Mouse (Mus musculus) embryonic fibroblast, embryonic 13.5 days (primary cell): Measurements from ENCODE around the gene Lsamp. TPM values are rescaled to one million over a fixed set of nuclear protein-coding genes. Genes with fewer than 3 reads are reported as not detected.

ENCODE experiments used
- H3K27ac ChIP-seq: 2 replicates; pipeline ENCODE4 v1.5.1; 2012; ENCODE audit warnings: low read length, control low read depth, inconsistent platforms; ENCODE audit not compliant: insufficient read depth
- H3K4me1 ChIP-seq: 2 replicates; pipeline ENCODE4 v1.6.1; 2011; ENCODE audit warnings: low read length; ENCODE audit not compliant: control insufficient read depth, insufficient read depth
- H3K4me3 ChIP-seq: 2 replicates; pipeline ENCODE4 v1.5.1; 2011; ENCODE audit warnings: mild to moderate bottlenecking, control low read depth, low read length; ENCODE audit not compliant: insufficient read depth
- CTCF ChIP-seq: IDR thresholded peaks from 2 replicates; pipeline ENCODE4 v1.5.1; 2011; ENCODE audit warnings: mild to moderate bottlenecking, control low read depth, low read length, moderate library complexity, borderline replicate concordance; ENCODE audit not compliant: insufficient read depth
- POLR2A ChIP-seq: IDR thresholded peaks from 2 replicates; pipeline ENCODE4 v1.6.1; 2011; ENCODE audit warnings: low read depth, mild to moderate bottlenecking, control low read depth, low read length, moderate library complexity
- polyA plus RNA-seq: library from polyadenylated mRNA; stranded (reverse); fragments of >200 nt; gene quantifications from 2 replicates; pipeline ENCODE4 v1.2.4, GENCODE M21; 2011; ENCODE audit warnings: low read depth; ENCODE audit not compliant: missing spikeins, insufficient read length

Gene Lsamp
- polyA plus RNA-seq, 1 experiment, result 0.40 TPM

DNA sequence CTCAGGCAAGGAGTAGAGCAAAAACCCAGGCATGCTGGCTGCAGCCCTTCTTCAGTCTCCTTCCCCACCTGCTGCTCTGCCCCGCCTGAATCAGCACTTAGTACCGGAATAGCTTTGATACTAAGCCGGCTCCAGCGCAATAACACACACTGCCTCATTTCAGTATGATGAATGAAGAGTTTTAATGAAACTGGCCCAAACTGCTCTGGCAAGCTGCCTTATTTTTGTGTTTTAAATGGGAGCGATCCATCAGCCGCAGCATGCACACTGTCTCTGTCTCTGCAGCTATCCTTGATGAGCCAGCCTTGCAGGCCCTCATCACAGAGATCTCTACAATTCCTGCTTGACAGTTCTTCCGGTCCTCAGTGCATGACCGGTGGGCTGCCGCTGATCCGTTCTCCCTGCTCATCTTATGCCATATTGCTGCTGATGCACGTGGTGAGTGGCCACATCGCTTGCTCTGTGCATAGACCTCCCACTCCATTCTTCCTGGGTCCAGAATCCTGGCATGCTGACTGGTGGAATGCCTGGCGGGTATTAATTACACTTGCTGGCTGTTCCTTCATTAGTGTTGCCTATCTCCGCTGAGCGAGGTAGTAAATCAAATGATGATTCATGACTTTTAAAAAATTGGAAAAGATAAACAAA is 479.4 kb downstream of the Lsamp start:
- TF ChIP-seq POLR2A (no peak), CTCF (no peak)
- H3K4me1 ChIP-seq, result no peaks in the 10 kb centered on the region
- no peak overlapping the region for H3K4me3 ChIP-seq
- no peak overlapping the region for H3K27ac ChIP-seq

- Histone ChIP-seq H3K27ac (no peak overlapping the region), H3K4me1 (no peaks in the 10 kb centered on the region), H3K4me3 (no peak overlapping the region)
- no peak for TF ChIP-seq POLR2A
- no peak for TF ChIP-seq CTCF
Measured at GRCm38 (mm10) chr16:40466596-40466995, 482.4 kb downstream of the Lsamp start.

- Histone ChIP-seq H3K4me1 (no peaks in the 10 kb centered on the region), H3K27ac (no peak overlapping the region), H3K4me3 (no peak overlapping the region)
- TF ChIP-seq POLR2A, result no peak
Measured at GRCm38 (mm10) chr16:40470946-40471345, 486.8 kb downstream of the Lsamp start.

DNA sequence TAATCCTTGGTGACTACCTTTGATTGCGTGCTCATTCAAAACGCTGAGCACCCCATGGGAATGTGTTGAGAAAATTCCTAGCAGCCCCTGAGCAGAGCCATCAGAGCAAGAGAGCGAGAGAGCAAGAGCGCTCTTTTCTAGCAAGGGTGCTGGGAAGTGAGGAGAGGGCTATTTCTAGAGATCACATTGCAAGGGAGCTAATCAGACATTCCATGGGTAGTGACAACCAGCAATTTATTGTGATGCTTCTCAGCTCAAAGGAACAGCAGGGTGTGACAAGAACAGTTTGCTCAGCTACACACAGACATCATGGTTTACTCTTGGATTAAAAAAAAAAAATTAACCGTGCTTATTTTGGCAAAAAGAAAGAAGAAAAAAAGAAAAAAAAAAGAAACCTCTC is 487.8 kb downstream of the Lsamp start:
- no peak for TF ChIP-seq CTCF
- no peak for TF ChIP-seq POLR2A
- Histone ChIP-seq H3K4me1 (no peaks in the 10 kb centered on the region), H3K4me3 (no peak overlapping the region), H3K27ac (no peak overlapping the region)

- H3K4me1 ChIP-seq, result no peaks in the 10 kb centered on the region
- no peak overlapping the region for H3K4me3 ChIP-seq
- TF ChIP-seq POLR2A (no peak), CTCF (no peak)
- H3K27ac ChIP-seq, result no peak overlapping the region
Measured at GRCm38 (mm10) chr16:40491606-40492005, 507.4 kb downstream of the Lsamp start.

DNA sequence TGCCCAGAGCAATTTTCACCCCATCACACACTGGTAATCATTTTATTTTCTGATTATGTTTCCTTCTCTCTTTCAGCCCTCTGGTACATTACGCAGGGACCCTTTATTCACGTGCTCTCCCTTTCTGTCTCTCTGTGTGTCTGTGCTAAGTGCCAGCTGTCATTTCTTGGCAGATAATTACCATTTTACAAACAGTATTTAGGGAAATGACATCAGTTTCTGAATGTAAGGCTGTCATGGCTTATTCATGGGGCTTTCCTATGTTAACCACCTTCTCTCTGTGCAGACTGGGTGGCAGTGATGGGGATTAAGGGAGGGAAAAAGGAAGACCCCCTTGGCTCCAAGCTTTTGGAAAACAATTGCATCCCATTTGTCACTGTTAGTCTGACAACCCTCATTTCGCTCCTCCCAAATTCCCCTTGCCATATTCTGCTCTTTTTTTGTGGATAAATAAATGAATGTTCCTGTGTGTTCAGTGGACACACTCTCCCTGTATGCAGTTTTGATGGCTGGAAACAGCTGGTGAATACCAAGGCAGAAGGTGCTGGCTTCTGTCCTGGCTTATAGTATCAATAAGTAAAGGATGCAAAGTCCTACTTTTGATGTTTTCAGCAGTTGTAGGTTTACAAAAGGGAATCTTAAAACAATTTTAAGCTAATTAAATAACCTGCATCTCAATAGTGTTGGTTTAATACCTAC is 520.2 kb downstream of the Lsamp start:
- H3K4me3 ChIP-seq, result no peak overlapping the region
- H3K4me1 ChIP-seq, result no peaks in the 10 kb centered on the region

GRCm38 (mm10) chr16:40509146-40510030 is 525.2 kb downstream of the Lsamp start:
- no peak for TF ChIP-seq CTCF
- no peak for TF ChIP-seq POLR2A
- no peak overlapping the region for H3K27ac ChIP-seq
- no peak overlapping the region for H3K4me3 ChIP-seq
- H3K4me1 ChIP-seq, result no peaks in the 10 kb centered on the region

More for the DNA sequence above, 520.2 kb downstream of the Lsamp start:
- TF ChIP-seq POLR2A (no peak), CTCF (no peak)
- no peak overlapping the region for H3K27ac ChIP-seq

GRCm38 (mm10) chr16:40536754-40537153 is 552.6 kb downstream of the Lsamp start:
- Histone ChIP-seq H3K27ac (no peak overlapping the region), H3K4me1 (no peaks in the 10 kb centered on the region), H3K4me3 (no peak overlapping the region)
- TF ChIP-seq POLR2A (no peak), CTCF (no peak)

DNA sequence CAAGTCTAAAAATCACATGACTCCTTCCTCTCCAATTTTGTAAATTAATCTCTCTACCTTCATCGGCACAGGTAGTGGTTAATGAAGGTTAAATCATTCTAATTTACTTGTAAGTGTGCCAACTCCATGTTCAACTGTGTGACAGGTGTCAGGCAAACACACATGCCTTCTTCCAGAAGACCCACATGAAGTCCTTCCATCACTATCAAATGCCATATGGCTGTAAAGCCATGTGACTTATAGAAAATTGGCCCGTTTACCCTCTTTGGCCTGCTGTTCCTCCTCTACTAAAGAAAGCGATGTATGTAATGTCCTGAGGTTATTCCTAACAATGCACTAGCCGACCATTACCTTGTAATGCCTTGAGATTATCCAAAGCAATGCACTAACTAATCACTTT is 565.5 kb downstream of the Lsamp start:
- TF ChIP-seq CTCF (no peak), POLR2A (no peak)
- H3K4me3 ChIP-seq, result no peak overlapping the region
- H3K4me1 ChIP-seq, result no peaks in the 10 kb centered on the region
- no peak overlapping the region for H3K27ac ChIP-seq
